Mouse (Mus musculus): ENCODE results near the gene Cep170b.

DNA sequence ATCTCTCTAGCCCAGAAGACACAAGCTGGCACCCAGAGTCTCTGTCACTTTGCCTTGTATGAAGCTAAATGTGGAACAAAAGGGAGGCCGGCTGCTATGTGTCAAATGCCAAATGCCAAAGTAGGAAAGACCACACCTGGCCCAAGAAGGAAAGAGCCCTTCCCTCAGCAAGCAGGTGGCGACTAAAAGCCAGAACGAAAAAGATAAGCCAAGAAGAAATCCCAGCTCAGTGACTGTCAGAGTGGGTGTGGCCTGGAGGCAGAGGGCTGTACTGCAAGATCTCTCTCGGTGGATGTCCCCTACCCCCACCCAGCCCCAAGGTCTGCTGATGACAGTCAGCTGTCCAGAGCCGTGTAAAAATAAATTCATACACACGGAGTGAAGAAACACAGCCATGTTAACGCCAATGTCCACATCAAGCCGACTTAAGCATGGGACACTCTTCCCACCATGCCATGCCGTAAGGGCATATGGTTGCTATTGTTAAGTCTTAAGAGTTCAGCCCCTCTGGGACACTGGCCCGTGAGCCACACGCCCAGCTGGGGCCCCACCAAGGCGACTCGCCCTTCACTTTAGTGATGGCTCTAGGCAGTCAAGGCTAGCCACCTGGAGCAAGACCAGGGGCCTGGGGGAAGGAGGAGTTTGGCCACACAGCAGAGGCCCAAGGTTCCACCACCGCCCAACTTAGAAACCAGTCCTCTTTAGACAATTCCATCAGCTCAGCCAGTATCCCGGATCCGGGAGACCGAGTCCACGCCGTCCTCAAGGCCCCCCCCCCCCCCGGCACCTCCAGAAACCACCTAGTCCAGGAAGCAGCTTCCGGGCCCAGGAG lies 47.3 kb upstream of the Cep170b start:
- TF ChIP-seq CTCF (IDR thresholded peaks at IDR 0.05; ENCODE audit: insufficient read depth, low read length) (no peak), POLR2A (IDR thresholded peaks at IDR 0.05; ENCODE audit: borderline replicate concordance, extremely low read depth, low read depth, low read length) (no peak)

Measured in lung, adult 2 months (tissue).